Mouse (Mus musculus): ENCODE measurements at regions not wholly inside any gene's neighbourhood (a gene's known extent, or its start where the extent isn't known, plus 50 kb on each side); places are given as distances from the start of the nearest gene placed in this dataset.
A peak's percentile ranks its signal among the peaks of the same experiment; 100 is the strongest.

GRCm38 (mm10) chr13:10741391-10741790 lies 380.7 kb upstream of the Chrm3 start:
- Histone ChIP-seq H3K4me3 (replicated peaks; ENCODE audit: insufficient read depth, low read depth, low read length) (no peak overlapping the region), H3K27ac (ENCODE audit: insufficient read depth, low read length) (no peak overlapping the region), H3K27me3 (ENCODE audit: control insufficient read depth, insufficient read depth, low read length) (no peaks in the 10 kb centered on the region), H3K4me1 (ENCODE audit: control insufficient read depth, insufficient read depth, low read length) (no peaks in the 10 kb centered on the region)
- DNase-seq: no peak
- no peak for TF ChIP-seq POLR2A (IDR thresholded peaks at IDR 0.05; ENCODE audit: borderline replicate concordance, insufficient read depth, low read length)
- TF ChIP-seq CTCF (IDR thresholded peaks at IDR 0.05; ENCODE audit: borderline replicate concordance, insufficient read depth, low read depth, low read length): no peak
- 85% methylated on average over 2 of the region's 2 CpGs for WGBS

GRCm38 (mm10) chr13:10725745-10726171 lies 365.1 kb upstream of the Chrm3 start:
- WGBS: 38% methylated on average over 3 of the region's 3 CpGs
- Histone ChIP-seq H3K27ac (ENCODE audit: insufficient read depth, low read length) (no peak overlapping the region), H3K4me1 (ENCODE audit: control insufficient read depth, insufficient read depth, low read length) (no peaks in the 10 kb centered on the region), H3K27me3 (ENCODE audit: control insufficient read depth, insufficient read depth, low read length) (no peaks in the 10 kb centered on the region), H3K4me3 (replicated peaks; ENCODE audit: insufficient read depth, low read depth, low read length) (no peak overlapping the region)
- TF ChIP-seq CTCF (IDR thresholded peaks at IDR 0.05; ENCODE audit: borderline replicate concordance, insufficient read depth, low read depth, low read length) (no peak), POLR2A (IDR thresholded peaks at IDR 0.05; ENCODE audit: borderline replicate concordance, insufficient read depth, low read length) (no peak)
- DNase-seq: no peak

GRCm38 (mm10) chr13:10725335-10725734 lies 364.7 kb upstream of the Chrm3 start:
- no peaks in the 10 kb centered on the region for H3K4me1 ChIP-seq (ENCODE audit: control insufficient read depth, insufficient read depth, low read length)
- no peak overlapping the region for H3K4me3 ChIP-seq (replicated peaks; ENCODE audit: insufficient read depth, low read depth, low read length)
- H3K27me3 ChIP-seq (ENCODE audit: control insufficient read depth, insufficient read depth, low read length): no peaks in the 10 kb centered on the region
- no peak overlapping the region for H3K27ac ChIP-seq (ENCODE audit: insufficient read depth, low read length)
- WGBS: 50% methylated on average over 5 of the region's 5 CpGs
- TF ChIP-seq CTCF (IDR thresholded peaks at IDR 0.05; ENCODE audit: borderline replicate concordance, insufficient read depth, low read depth, low read length): no peak
- no peak for TF ChIP-seq POLR2A (IDR thresholded peaks at IDR 0.05; ENCODE audit: borderline replicate concordance, insufficient read depth, low read length)
- no peak for DNase-seq

GRCm38 (mm10) chr13:10720639-10721038 lies 360.0 kb upstream of the Chrm3 start:
- no peak overlapping the region for H3K4me3 ChIP-seq (replicated peaks; ENCODE audit: insufficient read depth, low read depth, low read length)
- H3K27ac ChIP-seq (ENCODE audit: insufficient read depth, low read length): no peak overlapping the region
- no peaks in the 10 kb centered on the region for H3K4me1 ChIP-seq (ENCODE audit: control insufficient read depth, insufficient read depth, low read length)
- no peaks in the 10 kb centered on the region for H3K27me3 ChIP-seq (ENCODE audit: control insufficient read depth, insufficient read depth, low read length)
- 81% methylated on average over 3 of the region's 3 CpGs for WGBS
- DNase-seq: no peak
- no peak for TF ChIP-seq POLR2A (IDR thresholded peaks at IDR 0.05; ENCODE audit: borderline replicate concordance, insufficient read depth, low read length)
- no peak for TF ChIP-seq CTCF (IDR thresholded peaks at IDR 0.05; ENCODE audit: borderline replicate concordance, insufficient read depth, low read depth, low read length)

GRCm38 (mm10) chr13:10711451-10711850 lies 350.8 kb upstream of the Chrm3 start:
- TF ChIP-seq POLR2A (IDR thresholded peaks at IDR 0.05; ENCODE audit: borderline replicate concordance, insufficient read depth, low read length): no peak
- no peak for TF ChIP-seq CTCF (IDR thresholded peaks at IDR 0.05; ENCODE audit: borderline replicate concordance, insufficient read depth, low read depth, low read length)
- Histone ChIP-seq H3K4me3 (replicated peaks; ENCODE audit: insufficient read depth, low read depth, low read length) (no peak overlapping the region), H3K27ac (ENCODE audit: insufficient read depth, low read length) (no peak overlapping the region), H3K27me3 (ENCODE audit: control insufficient read depth, insufficient read depth, low read length) (no peaks in the 10 kb centered on the region), H3K4me1 (ENCODE audit: control insufficient read depth, insufficient read depth, low read length) (no peaks in the 10 kb centered on the region)
- no peak for DNase-seq
- WGBS: 83% methylated on average over 5 of the region's 5 CpGs

GRCm38 (mm10) chr13:10710909-10711308 lies 350.3 kb upstream of the Chrm3 start:
- H3K4me1 ChIP-seq (ENCODE audit: control insufficient read depth, insufficient read depth, low read length): no peaks in the 10 kb centered on the region
- WGBS: 83% methylated on average over 4 of the region's 4 CpGs
- TF ChIP-seq POLR2A (IDR thresholded peaks at IDR 0.05; ENCODE audit: borderline replicate concordance, insufficient read depth, low read length) (no peak), CTCF (IDR thresholded peaks at IDR 0.05; ENCODE audit: borderline replicate concordance, insufficient read depth, low read depth, low read length) (no peak)
- DNase-seq: no peak
- H3K4me3 ChIP-seq (replicated peaks; ENCODE audit: insufficient read depth, low read depth, low read length): no peak overlapping the region
- no peaks in the 10 kb centered on the region for H3K27me3 ChIP-seq (ENCODE audit: control insufficient read depth, insufficient read depth, low read length)
- H3K27ac ChIP-seq (ENCODE audit: insufficient read depth, low read length): no peak overlapping the region

GRCm38 (mm10) chr13:10697146-10697545 lies 336.5 kb upstream of the Chrm3 start:
- 37% methylated on average over 5 of the region's 5 CpGs for WGBS
- H3K27ac ChIP-seq (ENCODE audit: insufficient read depth, low read length): no peak overlapping the region
- DNase-seq: peak; percentile 11 to 41
- no peak for TF ChIP-seq POLR2A (IDR thresholded peaks at IDR 0.05; ENCODE audit: borderline replicate concordance, insufficient read depth, low read length)
- TF ChIP-seq CTCF (IDR thresholded peaks at IDR 0.05; ENCODE audit: borderline replicate concordance, insufficient read depth, low read depth, low read length): no peak
- H3K4me1 ChIP-seq (ENCODE audit: control insufficient read depth, insufficient read depth, low read length): no peaks in the 10 kb centered on the region
- H3K4me3 ChIP-seq (replicated peaks; ENCODE audit: insufficient read depth, low read depth, low read length): no peak overlapping the region
- no peaks in the 10 kb centered on the region for H3K27me3 ChIP-seq (ENCODE audit: control insufficient read depth, insufficient read depth, low read length)

GRCm38 (mm10) chr13:10696181-10696977 lies 335.7 kb upstream of the Chrm3 start:
- Histone ChIP-seq H3K4me3 (replicated peaks; ENCODE audit: insufficient read depth, low read depth, low read length) (no peak overlapping the region), H3K27ac (ENCODE audit: insufficient read depth, low read length) (no peak overlapping the region), H3K4me1 (ENCODE audit: control insufficient read depth, insufficient read depth, low read length) (no peaks in the 10 kb centered on the region), H3K27me3 (ENCODE audit: control insufficient read depth, insufficient read depth, low read length) (no peaks in the 10 kb centered on the region)
- 58% methylated on average over 1 of the region's 1 CpGs for WGBS
- TF ChIP-seq POLR2A (IDR thresholded peaks at IDR 0.05; ENCODE audit: borderline replicate concordance, insufficient read depth, low read length): no peak
- TF ChIP-seq CTCF (IDR thresholded peaks at IDR 0.05; ENCODE audit: borderline replicate concordance, insufficient read depth, low read depth, low read length): no peak
- DNase-seq: no peak

Measured in cerebellum, adult 2 months (tissue).